Mouse (Mus musculus) C2C12 (cell line): ENCODE results near the gene Camk2b.

Source experiments
- CTCF ChIP-seq: IDR thresholded peaks from one replicate; pipeline ENCODE4 v1.5.1; 2011; ENCODE audit not compliant: control insufficient read depth, insufficient read depth, insufficient read length
- USF1 ChIP-seq: IDR thresholded peaks from one replicate; pipeline ENCODE4 v1.6.1; 2011; ENCODE audit warnings: low read depth, mild to moderate bottlenecking, control low read depth, moderate library complexity

DNA sequence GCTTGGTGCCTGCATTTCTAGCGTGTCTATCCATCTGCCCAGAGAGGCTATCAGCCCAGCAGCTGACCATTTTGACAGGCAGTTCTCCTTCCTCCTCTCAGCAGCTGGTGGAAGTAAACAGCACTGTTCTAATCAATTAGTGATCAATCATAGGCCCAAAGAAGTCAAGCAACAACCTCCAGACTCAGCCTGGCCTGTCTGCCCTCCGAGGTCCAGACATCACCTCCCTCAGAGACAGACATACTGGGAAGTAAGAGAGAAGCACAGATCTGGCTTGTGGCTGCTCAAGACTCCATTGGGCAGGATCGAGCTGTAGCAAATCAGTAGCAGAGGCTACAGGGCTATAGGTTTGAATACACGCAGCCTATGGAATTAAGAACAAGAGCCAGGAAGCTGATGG lies 118.4 kb downstream of the Camk2b start:
- TF ChIP-seq CTCF: no peak
- TF ChIP-seq USF1: no peak
